Mouse (Mus musculus) bone marrow, adult 2 months (tissue): ENCODE measurements at regions not wholly inside any gene's neighbourhood (a gene's known extent, or its start where the extent isn't known, plus 50 kb on each side); places are given as distances from the start of the nearest gene placed in this dataset.

Experiments
- CTCF ChIP-seq: fragments of 200-500 bp; IDR thresholded peaks from 2 replicates; pipeline ENCODE4 v1.5.1; 2011; ENCODE audit warnings: low read length, control low read depth; ENCODE audit not compliant: control insufficient read depth, insufficient read depth
- POLR2A ChIP-seq: fragments of 200-500 bp; IDR thresholded peaks from 2 replicates; pipeline ENCODE4 v1.6.1; 2011; ENCODE audit warnings: low read depth, mild to moderate bottlenecking, control low read depth, low read length, borderline replicate concordance; ENCODE audit not compliant: control insufficient read depth

DNA sequence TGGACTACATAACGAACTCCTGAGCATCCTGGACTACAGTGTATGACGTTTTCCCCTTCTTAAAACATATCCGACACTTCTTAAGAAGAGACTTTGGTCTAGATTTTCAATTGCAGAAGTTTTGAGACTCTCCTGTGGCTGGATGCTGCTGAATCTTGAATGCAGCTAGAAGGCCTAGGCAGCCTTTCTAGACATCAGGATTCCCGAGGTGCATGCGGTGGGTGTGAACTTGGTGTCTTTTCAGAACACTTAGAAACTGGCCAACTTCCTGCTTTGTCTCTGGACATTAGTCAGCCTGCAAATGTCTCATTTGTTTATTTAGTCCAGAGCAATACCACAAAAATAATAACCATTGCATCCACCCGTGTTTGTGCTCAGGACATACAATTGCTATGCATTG lies 61.8 kb upstream of the Cdkn2b start:
- TF ChIP-seq CTCF (no peak), POLR2A (no peak)
